Mouse (Mus musculus) cerebellum, postnatal 36 days (tissue): ENCODE data around the gene Tpd52l2.

Experiments
- DNase-seq, 2 experiments: peaks; one replicate each; pipeline ENCODE4 v3.0.0; 2021 to 2022; ENCODE audit warnings: mixed read lengths in 2 of 2

The Tpd52l2 gene

GRCm38 (mm10) chr2:181487338-181488277, 9.3 kb upstream of the Tpd52l2 start:
- no peak for DNase-seq

GRCm38 (mm10) chr2:181491432-181492205, 5.3 kb upstream of the Tpd52l2 start:
- no peak for DNase-seq

- no peak for DNase-seq
Measured at GRCm38 (mm10) chr2:181492206-181492605, 4.7 kb upstream of the Tpd52l2 start.

GRCm38 (mm10) chr2:181493156-181493927, 3.6 kb upstream of the Tpd52l2 start, which contains the start of gene Abhd16b:
TSS of gene Abhd16b (plus strand) at chr2:181493206.
- peak in 1 of 2 experiments; percentile 32 for DNase-seq

GRCm38 (mm10) chr2:181494266-181494945, 2.5 kb upstream of the Tpd52l2 start:
- DNase-seq = peak in 1 of 2 experiments; percentile 14

GRCm38 (mm10) chr2:181495845-181496244, 1.1 kb upstream of the Tpd52l2 start:
- DNase-seq = peak in 1 of 2 experiments; percentile 24

GRCm38 (mm10) chr2:181496281-181496680, 661 bp upstream of the Tpd52l2 start:
- peak; percentile 35 to 38 for DNase-seq

GRCm38 (mm10) chr2:181497548-181497875, 570 bp downstream of the Tpd52l2 start:
- peak in 1 of 2 experiments; percentile 29 for DNase-seq

- DNase-seq = no peak
Measured at GRCm38 (mm10) chr2:181498644-181499043, 1.7 kb downstream of the Tpd52l2 start.

- DNase-seq = no peak
Measured at GRCm38 (mm10) chr2:181509191-181509590, 12.2 kb downstream of the Tpd52l2 start.

GRCm38 (mm10) chr2:181511231-181511630, 14.3 kb downstream of the Tpd52l2 start:
- DNase-seq = no peak

GRCm38 (mm10) chr2:181519201-181519600, 22.3 kb downstream of the Tpd52l2 start:
- no peak for DNase-seq

GRCm38 (mm10) chr2:181520118-181520935, 23.4 kb downstream of the Tpd52l2 start, which contains the start of gene Dnajc5:
TSS of gene Dnajc5 (plus strand) at chr2:181520485.
- peak; percentile 97 for DNase-seq

- no peak for DNase-seq
Measured at GRCm38 (mm10) chr2:181520936-181521227, 23.9 kb downstream of the Tpd52l2 start.

- no peak for DNase-seq
Measured at GRCm38 (mm10) chr2:181521491-181521890, 24.5 kb downstream of the Tpd52l2 start.

GRCm38 (mm10) chr2:181522811-181523210, 25.9 kb downstream of the Tpd52l2 start:
- DNase-seq = peak; percentile 23 to 25

- DNase-seq = no peak
Measured at GRCm38 (mm10) chr2:181525526-181525925, 28.6 kb downstream of the Tpd52l2 start.

- DNase-seq = no peak
Measured at GRCm38 (mm10) chr2:181529076-181529475, 32.1 kb downstream of the Tpd52l2 start.

GRCm38 (mm10) chr2:181532589-181532988, 35.6 kb downstream of the Tpd52l2 start:
- no peak for DNase-seq

- no peak for DNase-seq
Measured at GRCm38 (mm10) chr2:181536410-181536809, 39.5 kb downstream of the Tpd52l2 start.

GRCm38 (mm10) chr2:181537444-181538047, 40.6 kb downstream of the Tpd52l2 start:
- DNase-seq = no peak
